Mouse (Mus musculus) spleen, postnatal 36 days (tissue): ENCODE results near the gene Maml3.

Source experiments
- DNase-seq, 2 experiments: peaks; one replicate each; pipeline ENCODE4 v3.0.0; 2022; ENCODE audit warnings: low spot score in 2 of 2, mixed read lengths in 1 of 2

The Maml3 gene

GRCm38 (mm10) chr3:52090230-52090873 is 14.5 kb downstream of the Maml3 start:
- DNase-seq = no peak

DNA sequence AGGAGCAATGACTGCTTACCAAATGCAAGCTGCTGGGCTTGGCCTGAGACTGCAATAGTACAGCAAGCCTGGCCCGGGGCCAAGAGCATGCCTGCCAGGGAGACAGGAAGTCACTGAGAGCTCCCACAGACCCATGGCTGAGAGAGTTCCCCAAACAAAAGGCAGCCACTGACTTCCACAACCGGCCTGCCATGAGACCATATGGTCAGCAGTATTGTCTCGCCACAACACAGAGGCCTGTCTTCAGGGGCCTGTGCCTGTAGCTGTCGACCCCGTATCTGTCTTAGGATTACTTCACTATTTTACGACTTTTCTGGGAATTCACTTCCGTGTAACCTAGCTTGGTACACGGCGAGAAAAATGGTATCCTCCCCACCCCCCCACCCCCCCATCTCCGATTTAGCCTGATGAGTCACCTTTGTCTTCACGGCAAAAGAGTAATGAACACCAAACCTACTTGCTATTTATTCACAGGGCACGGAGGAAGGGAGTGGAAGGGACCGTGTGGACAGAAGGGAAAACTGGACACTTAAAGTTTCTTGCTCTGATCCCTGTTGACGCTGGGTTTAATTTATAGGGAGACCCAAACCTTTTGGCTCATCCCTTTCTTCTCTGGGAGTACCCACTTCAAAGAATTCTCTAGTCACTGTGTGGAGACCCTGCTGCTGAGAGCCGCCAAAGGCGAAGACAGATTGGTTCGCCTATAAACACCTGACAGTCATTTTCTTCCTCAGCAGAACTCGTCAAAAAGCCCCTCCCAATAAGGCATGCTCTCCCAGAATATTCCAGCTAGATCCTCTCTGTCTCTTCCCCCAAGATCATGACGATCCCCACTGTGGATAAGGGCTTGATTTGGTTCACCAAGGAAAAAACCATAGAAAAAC is 16.2 kb downstream of the Maml3 start:
- peak; percentile 85 to 86 for DNase-seq

GRCm38 (mm10) chr3:52087636-52088280 is 17.1 kb downstream of the Maml3 start:
- DNase-seq = no peak

DNA sequence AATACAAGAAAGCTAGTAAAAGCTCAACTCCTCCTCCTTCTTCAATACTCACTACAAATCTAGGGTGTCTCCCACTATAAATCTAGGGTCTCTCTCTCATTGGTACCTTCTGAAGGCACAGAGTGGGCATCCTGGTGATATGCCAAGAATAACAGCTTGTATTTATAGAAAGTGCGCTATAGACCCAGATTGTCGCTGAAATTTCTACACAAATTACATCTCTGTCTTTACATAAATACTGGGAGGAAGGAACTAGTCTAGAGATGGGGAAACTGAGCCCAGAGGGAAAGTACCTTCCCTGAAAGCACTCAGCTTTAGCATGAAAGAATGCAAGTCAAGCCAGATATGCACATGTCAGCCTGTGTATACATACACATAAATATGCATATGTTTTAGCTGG is 26.1 kb downstream of the Maml3 start:
- no peak for DNase-seq

GRCm38 (mm10) chr3:52073959-52074358 is 30.9 kb downstream of the Maml3 start:
- no peak for DNase-seq

GRCm38 (mm10) chr3:52071996-52072395 is 32.9 kb downstream of the Maml3 start:
- DNase-seq = no peak

- DNase-seq = no peak
Measured at GRCm38 (mm10) chr3:52070163-52070478, 34.8 kb downstream of the Maml3 start.

- DNase-seq = peak; percentile 84 to 85
Measured at GRCm38 (mm10) chr3:52069304-52070162, 35.3 kb downstream of the Maml3 start.

- no peak for DNase-seq
Measured at GRCm38 (mm10) chr3:52068885-52069284, 36.0 kb downstream of the Maml3 start.

- DNase-seq = no peak
Measured at GRCm38 (mm10) chr3:52067181-52067580, 37.7 kb downstream of the Maml3 start.

- DNase-seq = no peak
Measured at GRCm38 (mm10) chr3:52066142-52066541, 38.7 kb downstream of the Maml3 start.

DNA sequence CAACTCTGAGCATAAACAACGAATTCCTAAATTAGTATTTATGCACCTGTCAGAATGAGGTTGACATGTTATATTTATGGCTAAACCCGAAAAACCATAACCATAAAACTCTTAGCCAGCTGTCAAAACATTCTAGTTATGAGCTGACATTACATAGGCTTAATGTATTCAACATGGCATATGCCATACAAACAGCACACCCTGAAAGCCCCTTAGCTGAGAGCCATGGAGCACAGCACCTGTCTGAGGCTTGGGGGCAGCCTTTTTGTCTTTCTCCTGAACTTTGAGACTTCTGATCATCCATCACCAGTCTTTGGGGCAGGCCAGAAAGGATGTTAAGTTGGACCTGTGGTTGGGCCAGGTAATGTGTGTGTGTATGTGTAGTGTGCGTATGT is 41.6 kb downstream of the Maml3 start:
- DNase-seq = no peak

DNA sequence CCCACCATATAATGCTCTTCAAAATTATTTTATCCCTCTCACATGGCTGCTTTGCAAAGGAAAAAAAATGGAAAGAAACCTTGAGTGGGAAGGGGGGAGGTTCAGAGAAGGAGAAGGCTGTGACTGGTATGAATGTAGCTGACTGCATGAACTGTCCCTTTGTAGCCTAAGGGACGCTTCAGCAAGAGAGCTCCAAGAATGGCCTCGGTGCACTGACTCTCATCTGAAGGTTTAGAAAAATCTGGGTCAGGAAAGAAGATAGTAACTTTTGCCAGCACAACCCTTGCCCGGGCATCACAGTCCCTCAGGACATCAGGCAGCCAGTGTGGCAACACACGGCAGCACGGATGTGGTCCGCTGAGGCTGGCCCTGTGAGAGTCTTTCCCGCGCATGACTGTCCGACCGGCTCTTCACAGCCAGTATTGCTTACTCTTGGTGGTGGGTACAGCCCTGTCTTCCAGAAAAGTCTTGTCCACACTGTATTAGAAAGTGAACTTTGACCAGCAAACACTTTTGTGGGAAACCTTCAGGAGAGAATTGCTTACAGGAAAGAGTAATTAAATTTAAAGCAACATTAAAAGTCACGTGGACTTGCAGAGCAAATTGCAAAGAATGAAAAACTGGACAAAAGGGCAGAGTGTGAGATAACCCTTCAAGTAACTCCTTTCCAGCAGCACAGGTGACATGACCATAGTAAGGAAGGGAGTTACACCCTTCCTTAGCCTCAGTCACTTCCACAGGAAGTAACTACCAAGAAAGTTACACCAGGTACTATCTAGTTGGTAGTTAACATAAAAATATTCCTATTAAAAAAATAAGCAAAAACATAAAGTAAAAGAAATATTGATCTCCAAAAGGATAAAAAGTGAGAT is 42.3 kb downstream of the Maml3 start:
- no peak for DNase-seq

- no peak for DNase-seq
Measured at GRCm38 (mm10) chr3:52061472-52062388, 43.1 kb downstream of the Maml3 start.

DNA sequence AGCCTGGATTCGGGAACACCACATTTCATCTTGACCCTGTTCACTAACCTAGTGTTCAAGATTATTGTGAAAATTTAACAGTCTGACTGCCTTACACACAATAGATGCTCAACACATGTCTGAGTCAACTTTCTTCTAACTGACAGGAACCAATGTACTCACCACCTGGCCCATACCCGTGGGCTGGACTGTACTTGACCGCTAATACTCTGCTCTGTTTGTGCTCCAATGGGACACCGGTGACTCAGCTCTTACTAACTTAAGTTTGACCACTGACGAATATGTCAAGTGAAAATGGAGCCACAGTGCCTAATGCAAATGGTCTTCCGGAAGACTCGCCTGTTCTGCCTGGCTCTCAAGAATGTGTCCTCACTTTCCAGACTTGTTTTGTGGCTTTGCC is 44.0 kb downstream of the Maml3 start:
- no peak for DNase-seq

GRCm38 (mm10) chr3:52051801-52052200 is 53.1 kb downstream of the Maml3 start:
- no peak for DNase-seq

GRCm38 (mm10) chr3:52048082-52048481 is 56.8 kb downstream of the Maml3 start:
- DNase-seq = no peak

DNA sequence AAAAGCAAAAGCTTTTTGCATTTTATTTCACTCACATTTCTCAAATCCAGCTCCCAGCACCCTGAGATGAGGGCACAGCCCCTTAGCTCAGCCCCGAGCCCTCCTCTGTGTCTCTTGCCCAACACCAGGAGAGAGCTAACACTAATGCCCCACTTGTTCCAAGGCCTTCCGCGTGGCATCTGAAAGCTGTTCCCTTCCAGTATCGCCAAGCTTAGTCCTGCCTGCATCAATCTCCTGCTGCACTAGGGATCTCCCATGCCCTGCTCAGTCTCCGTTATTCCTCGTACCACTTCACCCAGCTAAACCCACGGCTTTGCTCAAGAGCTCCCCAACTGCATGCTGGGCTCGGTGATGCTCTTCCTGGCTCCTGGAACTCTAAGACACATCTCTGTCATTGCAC is 57.3 kb downstream of the Maml3 start:
- DNase-seq = no peak

DNA sequence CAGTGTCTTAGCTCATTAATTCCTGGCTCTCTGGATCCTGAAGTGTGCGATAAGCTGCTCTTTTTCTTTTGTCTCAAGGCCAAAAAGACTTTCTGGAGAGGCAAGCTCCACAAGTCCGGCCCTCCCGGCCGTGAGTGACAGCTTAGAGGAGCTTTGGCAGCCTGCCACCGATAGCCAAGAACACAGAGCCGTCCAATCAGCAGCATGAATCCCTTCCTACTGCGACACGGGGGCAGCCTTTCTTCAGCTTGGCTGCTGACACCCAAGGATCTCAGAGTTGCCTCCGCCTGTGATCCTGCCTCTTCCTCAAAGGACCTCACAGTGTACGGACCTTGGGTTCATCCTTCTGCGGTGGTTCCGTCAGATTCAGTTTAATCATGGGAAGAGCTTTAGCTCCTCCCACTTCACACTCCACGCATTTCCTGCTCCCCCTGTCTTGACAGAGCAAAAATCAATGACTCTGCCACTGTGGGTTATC is 57.9 kb downstream of the Maml3 start:
- peak; percentile 81 to 82 for DNase-seq
